Mouse (Mus musculus) heart, adult 18-20 months (tissue): ENCODE measurements around the gene Rpl11. TPM values are rescaled to one million over a fixed set of nuclear protein-coding genes. Genes with fewer than 3 reads are reported as not detected.
A peak's percentile ranks its signal among the peaks of the same experiment; 100 is the strongest.

ENCODE experiments used
- DNase-seq, 2 experiments: peaks; one replicate each; pipeline ENCODE4 v3.0.0; 2021 to 2022; ENCODE audit warnings: mixed read lengths in 1 of 2
- total RNA-seq, 2 experiments: library from RNA; stranded (reverse); gene quantifications; 2 replicates each; pipeline ENCODE4 v1.2.3; 2021

Gene Rpl11
- total RNA-seq, 2 experiments from 2014 or later: 285 to 315 TPM

GRCm38 (mm10) chr4:136027416-136028131 is 25.7 kb downstream of the Rpl11 start:
- DNase-seq: no peak

GRCm38 (mm10) chr4:136025350-136025749 is 27.9 kb downstream of the Rpl11 start:
- no peak for DNase-seq

- peak in 1 of 2 experiments; percentile 25 for DNase-seq
Measured at GRCm38 (mm10) chr4:136022924-136023323, 30.3 kb downstream of the Rpl11 start.

GRCm38 (mm10) chr4:136021549-136022047 is 31.6 kb downstream of the Rpl11 start, which contains the start of gene Eloa:
Gene Eloa (minus strand): TSS chr4:136021763.
- peak; percentile 100 for DNase-seq

GRCm38 (mm10) chr4:136020743-136021548 is 32.3 kb downstream of the Rpl11 start:
- peak; percentile 38 to 42 for DNase-seq

- DNase-seq: no peak
Measured at GRCm38 (mm10) chr4:136016059-136016602, 37.1 kb downstream of the Rpl11 start.

GRCm38 (mm10) chr4:136010586-136010985 is 42.6 kb downstream of the Rpl11 start:
- DNase-seq: no peak

GRCm38 (mm10) chr4:136008782-136009447 is 44.3 kb downstream of the Rpl11 start:
- DNase-seq: no peak

GRCm38 (mm10) chr4:136006821-136007220 is 46.4 kb downstream of the Rpl11 start:
- no peak for DNase-seq

GRCm38 (mm10) chr4:136004921-136005320 is 48.3 kb downstream of the Rpl11 start:
- DNase-seq: no peak

- no peak for DNase-seq
Measured at GRCm38 (mm10) chr4:136004107-136004675, 49.0 kb downstream of the Rpl11 start.

- no peak for DNase-seq
Measured at GRCm38 (mm10) chr4:135995118-135995517, 58.1 kb downstream of the Rpl11 start.

- DNase-seq: no peak
Measured at GRCm38 (mm10) chr4:135993941-135994340, 59.3 kb downstream of the Rpl11 start.

GRCm38 (mm10) chr4:135987714-135988113 is 65.5 kb downstream of the Rpl11 start:
- DNase-seq: no peak

GRCm38 (mm10) chr4:135986943-135987710 is 66.1 kb downstream of the Rpl11 start, which contains the start of gene Pithd1:
Gene Pithd1 (minus strand): TSS chr4:135987264.
- DNase-seq: peak; percentile 93 to 94

GRCm38 (mm10) chr4:135986301-135986942 is 66.8 kb downstream of the Rpl11 start:
- DNase-seq: peak in 1 of 2 experiments; percentile 34

- no peak for DNase-seq
Measured at GRCm38 (mm10) chr4:135985769-135986168, 67.5 kb downstream of the Rpl11 start.

- DNase-seq: no peak
Measured at GRCm38 (mm10) chr4:135985193-135985592, 68.0 kb downstream of the Rpl11 start.

- no peak for DNase-seq
Measured at GRCm38 (mm10) chr4:135984556-135984955, 68.7 kb downstream of the Rpl11 start.

GRCm38 (mm10) chr4:135981524-135982063 is 71.6 kb downstream of the Rpl11 start:
- no peak for DNase-seq
